Mouse (Mus musculus) thymus, adult 18-20 months (tissue): ENCODE data around the gene Cabp4.

Source experiments
- DNase-seq, 2 experiments: peaks; one replicate each; pipeline ENCODE4 v3.0.0; 2022; ENCODE audit warnings: mixed read lengths in 2 of 2

The Cabp4 gene

GRCm38 (mm10) chr19:4143759-4144268 lies at the start of gene Cabp4:
Gene Cabp4, minus strand, starts transcription at chr19:4144033.
- no peak for DNase-seq

GRCm38 (mm10) chr19:4193129-4193528 lies 49.3 kb upstream of the Cabp4 start:
- no peak for DNase-seq

GRCm38 (mm10) chr19:4192251-4192985 lies 48.6 kb upstream of the Cabp4 start:
- DNase-seq: no peak

GRCm38 (mm10) chr19:4191528-4192250 lies 47.9 kb upstream of the Cabp4 start, which contains the start of gene Ppp1ca:
Gene Ppp1ca, plus strand, starts transcription at chr19:4192065.
- DNase-seq: peak; percentile 90 to 91

GRCm38 (mm10) chr19:4190831-4191334 lies 47.0 kb upstream of the Cabp4 start, which contains the start of gene Tbc1d10c:
Gene Tbc1d10c, minus strand, starts transcription at chr19:4191284.
- DNase-seq: peak; percentile 90 to 95

- no peak for DNase-seq
Observed at GRCm38 (mm10) chr19:4189051-4189620, 45.3 kb upstream of the Cabp4 start.

- DNase-seq: no peak
Observed at GRCm38 (mm10) chr19:4187303-4187702, 43.5 kb upstream of the Cabp4 start.

- peak; percentile 77 to 91 for DNase-seq
Observed at GRCm38 (mm10) chr19:4184976-4185975, 41.4 kb upstream of the Cabp4 start.

- no peak for DNase-seq
Observed at GRCm38 (mm10) chr19:4183689-4184088, 39.9 kb upstream of the Cabp4 start.

GRCm38 (mm10) chr19:4181892-4182291 lies 38.1 kb upstream of the Cabp4 start:
- no peak for DNase-seq

GRCm38 (mm10) chr19:4180411-4180810 lies 36.6 kb upstream of the Cabp4 start:
- no peak for DNase-seq

GRCm38 (mm10) chr19:4175368-4175947 lies 31.6 kb upstream of the Cabp4 start, which contains the start of gene Carns1:
Gene Carns1, minus strand, starts transcription at chr19:4175479.
- DNase-seq: no peak

GRCm38 (mm10) chr19:4172925-4173324 lies 29.1 kb upstream of the Cabp4 start:
- DNase-seq: no peak

- no peak for DNase-seq
Observed at GRCm38 (mm10) chr19:4171393-4172290, 27.8 kb upstream of the Cabp4 start.

GRCm38 (mm10) chr19:4170723-4171392 lies 27.0 kb upstream of the Cabp4 start:
- DNase-seq: no peak

- DNase-seq: peak in 1 of 2 experiments; percentile 49
Observed at GRCm38 (mm10) chr19:4169810-4170209, 26.0 kb upstream of the Cabp4 start.

- peak; percentile 98 to 99 for DNase-seq
Observed at GRCm38 (mm10) chr19:4169378-4169784, 25.5 kb upstream of the Cabp4 start.

GRCm38 (mm10) chr19:4166678-4167476 lies 23.0 kb upstream of the Cabp4 start:
- DNase-seq: no peak

GRCm38 (mm10) chr19:4164721-4165120 lies 20.9 kb upstream of the Cabp4 start:
- no peak for DNase-seq
